Comparison of ENCODE assay signal across 27 mouse cellular contexts in the genomic region with DNA sequence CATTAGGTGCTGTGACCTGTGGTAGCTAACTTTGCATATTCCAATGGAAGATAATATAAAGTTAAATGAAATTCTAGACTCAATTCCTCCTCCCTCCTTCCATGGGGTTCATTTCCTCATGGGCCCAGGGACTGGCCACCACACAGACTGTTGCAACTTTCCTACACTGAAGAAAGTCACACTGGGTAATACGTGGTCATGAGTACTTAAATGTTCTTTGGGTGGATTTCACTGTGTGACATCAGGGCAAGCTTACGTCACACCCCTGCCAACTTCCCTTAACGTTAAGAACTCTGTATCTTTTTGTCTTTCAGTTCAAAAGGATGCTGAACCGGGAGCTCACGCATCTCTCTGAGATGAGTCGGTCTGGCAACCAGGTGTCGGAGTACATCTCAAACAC.
DNase-seq lines count a peak whose midpoint lies in the region; ATAC-seq and TF ChIP-seq lines count a peak whose summit lies in the region.
"Had no signal": no experiment of that assay in that cellular context is flagged by ENCODE, and none has a peak within 500 bp of the region (broad histone marks: within the 10 kb centered on the region; RNA-seq: fewer than 3 reads in every experiment).

No protein-coding gene starts in this region.

- H3K9me3 ChIP-seq in liver, postnatal 0 days (ENCODE audit: low read length): no peaks in the 10 kb centered on the region
- no peaks in the 10 kb centered on the region for H3K9me3 ChIP-seq in forebrain, postnatal 0 days (ENCODE audit: low read length)
- H3K9me3 ChIP-seq: forebrain, embryonic 10.5 days; forebrain, embryonic 13.5 days; G1E; heart, embryonic 12.5 days; heart, embryonic 15.5 days; hindbrain, embryonic 12.5 days; hindbrain, embryonic 15.5 days; intestine, embryonic 15.5 days had no signal

- 77% methylated on average over 7 of the region's 7 CpGs for WGBS in liver, postnatal 0 days (ENCODE audit: insufficient replicate concordance)
- WGBS in forebrain, postnatal 0 days: 90% methylated on average over 7 of the region's 7 CpGs

- peaks cover 3% of the 10 kb centered on the region; the same call in 1 of the 2 replicates for H3K36me3 ChIP-seq in liver, postnatal 0 days (replicated peaks; ENCODE audit: insufficient read depth, low read length)
- peaks cover 26% of the 10 kb centered on the region for H3K36me3 ChIP-seq in forebrain, postnatal 0 days (ENCODE audit: insufficient read depth)
- H3K36me3 ChIP-seq: intestine, embryonic 15.5 days had no signal

- peak; percentile 48 for ATAC-seq in liver, postnatal 0 days
- peak; percentile 92 for ATAC-seq in megakaryocyte progenitor cell, adult 5-6 weeks (replicated peaks; ENCODE audit: poor library complexity)
- ATAC-seq in forebrain, postnatal 0 days: no peak
- ATAC-seq: forebrain, embryonic 13.5 days; intestine, embryonic 15.5 days; Patski had no signal

- no peaks in the 10 kb centered on the region for H3K4me1 ChIP-seq in liver, postnatal 0 days (ENCODE audit: insufficient read depth)
- H3K4me1 ChIP-seq in forebrain, postnatal 0 days (ENCODE audit: insufficient read depth): peaks cover 9% of the 10 kb centered on the region; the same call in 1 of the 2 replicates
- H3K4me1 ChIP-seq: forebrain, embryonic 10.5 days; heart, embryonic 12.5 days; heart, embryonic 15.5 days; hindbrain, embryonic 12.5 days; intestine, embryonic 15.5 days had no signal

- no peak overlapping the region for H3K27ac ChIP-seq in liver, postnatal 0 days (ENCODE audit: low read depth)
- no peak overlapping the region for H3K27ac ChIP-seq in forebrain, postnatal 0 days (ENCODE audit: low read depth, low read length)
- H3K27ac ChIP-seq: forebrain, embryonic 10.5 days; forebrain, embryonic 13.5 days; heart, embryonic 15.5 days; hindbrain, embryonic 12.5 days; hindbrain, embryonic 15.5 days; intestine, embryonic 15.5 days had no signal

- H3K9ac ChIP-seq in liver, postnatal 0 days (replicated peaks): no peak overlapping the region
- no peak overlapping the region for H3K9ac ChIP-seq in forebrain, postnatal 0 days
- H3K9ac ChIP-seq: forebrain, embryonic 13.5 days; heart, embryonic 12.5 days; heart, embryonic 15.5 days; hindbrain, embryonic 12.5 days; hindbrain, embryonic 15.5 days; intestine, embryonic 15.5 days had no signal

- TF ChIP-seq CTCF in liver, postnatal 0 days (IDR thresholded peaks at IDR 0.05; ENCODE audit: low read depth): no peak
- no peak for TF ChIP-seq CTCF in forebrain, postnatal 0 days (IDR thresholded peaks at IDR 0.05; ENCODE audit: low read depth)

- intact Hi-C loops in heart, postnatal 10 days (cut with DNase I): no loop called here

- no peak overlapping the region for H3K4me3 ChIP-seq in liver, postnatal 0 days (ENCODE audit: low read depth, low read length)
- H3K4me3 ChIP-seq in forebrain, postnatal 0 days (ENCODE audit: low read depth, low read length): no peak overlapping the region
- H3K4me3 ChIP-seq: forebrain, embryonic 10.5 days; forebrain, embryonic 13.5 days; heart, embryonic 12.5 days; heart, embryonic 15.5 days; hindbrain, embryonic 12.5 days; hindbrain, embryonic 15.5 days; intestine, embryonic 15.5 days had no signal

- H3K4me2 ChIP-seq in liver, postnatal 0 days (ENCODE audit: low read depth, low read length): no peak overlapping the region
- no peak overlapping the region for H3K4me2 ChIP-seq in forebrain, postnatal 0 days (ENCODE audit: low read depth)
- H3K4me2 ChIP-seq: forebrain, embryonic 13.5 days; heart, embryonic 12.5 days; heart, embryonic 15.5 days; hindbrain, embryonic 12.5 days; hindbrain, embryonic 15.5 days; intestine, embryonic 15.5 days had no signal

- no peaks in the 10 kb centered on the region for H3K27me3 ChIP-seq in liver, postnatal 0 days (ENCODE audit: insufficient read depth, low read length)
- no peaks in the 10 kb centered on the region for H3K27me3 ChIP-seq in forebrain, postnatal 0 days (ENCODE audit: insufficient read depth, low read length)
- H3K27me3 ChIP-seq: CH12.LX; forebrain, embryonic 13.5 days; heart, embryonic 12.5 days; heart, embryonic 15.5 days; hindbrain, embryonic 12.5 days; hindbrain, embryonic 15.5 days; intestine, embryonic 15.5 days; Patski had no signal

- peak; percentile 51 for DNase-seq in heart, adult 11 months
- DNase-seq in heart, postnatal 10 days: no peak
- DNase-seq in liver, postnatal 0 days: no peak
- DNase-seq in liver: no peak
- no peak for DNase-seq in forebrain, postnatal 0 days
- DNase-seq in T-cell, adult 2 months (ENCODE audit: low spot score): no peak
- DNase-seq in testis, postnatal 10 days (ENCODE audit: low spot score): no peak
- DNase-seq: adrenal gland, adult 2 months; adrenal gland, postnatal 14 days; B cell, adult 2 months; cerebellum, adult 11 months; cerebellum, adult 2 months; cerebellum, postnatal 10 days; cerebellum, postnatal 36 days; gastrocnemius, postnatal 25 days; heart, postnatal 14 days had no signal

- TF ChIP-seq EP300 in liver, postnatal 0 days (IDR thresholded peaks at IDR 0.05; ENCODE audit: low read depth): no peak
